Mouse (Mus musculus): Measurements from ENCODE around the gene Aldh2.
A peak's percentile ranks its signal among the peaks of the same experiment; 100 is the strongest.

DNA sequence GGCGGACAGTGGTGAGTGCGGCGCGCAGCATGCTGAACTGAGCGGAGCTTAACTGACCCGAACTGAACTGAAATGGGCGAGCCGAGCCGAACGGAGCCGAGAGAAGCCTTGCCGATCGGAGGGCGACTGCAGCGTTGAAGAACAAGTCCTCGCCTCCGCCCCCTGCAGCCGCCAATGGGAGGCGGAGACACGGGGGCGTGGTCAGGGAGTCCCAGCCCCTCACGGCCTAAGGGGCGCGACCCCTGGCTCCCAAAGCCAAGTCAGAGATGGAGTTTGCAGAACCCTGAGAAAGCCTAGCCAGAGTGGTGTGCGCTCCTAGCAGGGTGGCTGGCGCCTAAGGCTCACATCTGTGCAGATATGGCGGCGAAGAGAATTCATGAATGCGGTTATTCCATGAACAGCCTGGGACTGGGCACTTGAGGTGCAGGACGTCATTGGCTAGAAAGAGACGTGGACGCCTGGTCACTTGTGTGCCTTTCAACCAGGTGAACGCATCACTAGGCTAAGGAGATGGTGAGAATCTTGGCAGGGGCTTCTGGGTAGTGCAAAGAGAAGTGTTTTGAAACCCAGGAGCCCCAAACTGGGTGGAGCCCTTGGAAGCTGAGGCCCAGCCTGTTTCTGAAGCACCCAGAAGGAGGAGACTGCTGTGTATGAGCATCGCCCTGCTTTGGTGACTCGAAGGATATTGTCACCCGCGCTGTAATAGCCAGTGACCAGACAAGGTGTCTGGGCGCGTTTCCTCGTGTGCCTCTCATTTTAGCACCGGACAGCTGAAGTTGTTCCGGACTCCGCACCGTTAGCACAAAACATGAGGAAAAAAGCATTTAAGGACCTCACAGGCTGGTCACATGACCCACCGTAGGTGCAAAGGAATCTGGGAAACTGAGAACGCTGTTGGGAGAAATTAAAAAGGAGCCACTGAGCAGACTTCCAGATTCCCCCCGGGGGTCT, at the start of gene Aldh2:
- TF ChIP-seq CTCF (IDR thresholded peaks at IDR 0.05; ENCODE audit: extremely low read depth, insufficient read depth, insufficient read length, insufficient replicate concordance): no peak
- peak; percentile 83 for TF ChIP-seq POLR2A (IDR thresholded peaks at IDR 0.05; ENCODE audit: low read depth, low read length)

All from spleen, adult 2 months (tissue).